Mouse (Mus musculus): Measurements from ENCODE around the gene Olfr314. TPM values are rescaled to one million over a fixed set of nuclear protein-coding genes. Genes with fewer than 3 reads are reported as not detected.

Olfr314 gene
- total RNA-seq (2023) = not detected in 2 replicates

GRCm38 (mm10) chr11:58782480-58783089 lies at the start of gene Olfr314:
Gene Olfr314, plus strand, starts transcription at chr11:58782952.

GRCm38 (mm10) chr11:58738792-58739262 lies 43.9 kb upstream of the Olfr314 start, which contains the start of gene Olfr317:
Gene Olfr317, minus strand, starts transcription at chr11:58739212.

DNA sequence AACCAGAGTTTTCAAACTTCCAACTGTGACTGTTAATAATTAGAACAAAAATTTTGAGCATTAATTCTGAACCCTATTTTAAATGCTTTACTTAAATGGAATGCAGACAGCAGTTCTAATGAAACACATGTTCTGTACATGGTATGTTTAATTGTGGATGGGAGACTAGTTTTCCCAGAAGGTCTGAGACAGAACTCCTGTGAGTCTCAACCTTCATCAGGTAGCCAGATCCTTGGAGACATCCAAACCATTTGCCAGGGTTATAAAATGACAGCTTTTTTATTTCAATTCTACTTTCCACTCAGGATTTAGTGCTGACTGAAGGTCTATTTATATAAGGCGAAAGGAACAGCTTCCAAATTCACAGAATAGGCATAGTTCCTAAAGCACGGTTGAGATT lies 30.3 kb upstream of the Olfr314 start, which contains the start of gene Olfr316:
Olfr316 (plus strand) TSS at position 301 of the 400 bp plus-strand sequence.

DNA sequence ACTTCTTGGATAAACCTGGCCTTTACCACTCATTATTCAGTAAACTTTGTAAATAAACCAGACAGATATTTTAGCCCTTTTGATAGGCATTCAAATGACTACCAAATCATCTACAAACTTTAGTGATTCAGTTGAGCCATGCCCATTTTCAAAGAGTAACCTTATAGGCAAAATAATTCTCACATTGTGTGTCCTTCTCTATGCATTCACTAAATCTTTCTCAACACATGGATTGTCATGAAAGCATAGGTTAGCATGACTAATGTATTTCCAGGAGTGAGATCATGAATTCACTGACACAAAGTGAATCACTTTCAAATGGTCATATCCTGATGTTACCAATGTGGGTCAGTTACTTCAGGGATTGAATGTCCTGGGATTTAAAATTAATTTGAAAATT lies 9.9 kb upstream of the Olfr314 start, which contains the start of gene Olfr315:
Olfr315 (plus strand) TSS at position 301 of the 400 bp plus-strand sequence.

GRCm38 (mm10) chr11:58801558-58802228 lies 18.9 kb downstream of the Olfr314 start, which contains the start of gene Fam183b:
Gene Fam183b, minus strand, starts transcription at chr11:58801960.

DNA sequence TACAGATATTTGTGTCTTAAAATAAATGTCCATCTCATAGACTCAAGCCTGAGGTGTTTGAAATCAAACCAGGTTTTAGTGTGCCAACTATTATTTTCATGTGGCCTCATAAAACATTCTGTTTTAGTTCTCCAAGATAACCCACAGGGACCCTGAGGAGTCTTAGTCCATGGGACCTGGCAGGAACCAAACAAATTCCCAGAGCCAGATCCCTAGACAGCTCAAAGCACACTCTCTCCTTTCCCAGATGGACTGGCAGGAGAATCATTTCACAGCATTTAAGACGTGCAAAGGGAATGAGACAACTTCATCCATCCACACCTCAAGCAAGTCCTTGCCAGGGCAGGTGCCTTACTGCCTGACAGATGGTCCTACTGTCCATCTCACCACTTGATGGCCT lies 31.9 kb downstream of the Olfr314 start, which contains the start of gene Olfr313:
Olfr313 (plus strand) TSS at position 301 of the 400 bp plus-strand sequence.

DNA sequence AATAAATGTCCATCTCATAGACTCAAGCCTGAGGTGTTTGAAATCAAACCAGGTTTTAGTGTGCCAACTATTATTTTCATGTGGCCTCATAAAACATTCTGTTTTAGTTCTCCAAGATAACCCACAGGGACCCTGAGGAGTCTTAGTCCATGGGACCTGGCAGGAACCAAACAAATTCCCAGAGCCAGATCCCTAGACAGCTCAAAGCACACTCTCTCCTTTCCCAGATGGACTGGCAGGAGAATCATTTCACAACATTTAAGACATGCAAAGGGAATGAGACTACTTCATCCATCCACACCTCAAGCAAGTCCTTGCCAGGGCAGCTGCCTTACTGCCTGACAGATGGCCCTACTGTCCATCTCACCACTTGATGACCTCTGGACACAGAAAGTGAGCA lies 46.2 kb downstream of the Olfr314 start, which contains the start of gene Olfr312:
Olfr312 (plus strand) TSS at position 301 of the 400 bp plus-strand sequence.

Other genes with a start within 250 kb of the Olfr314 start
- gene Olfr330, start 248.1 kb upstream of the Olfr314 start, total RNA-seq (2023) = not detected in 2 replicates
- not detected in 2 replicates for gene Olfr329-ps, start 236.5 kb upstream of the Olfr314 start, total RNA-seq (2023)
- gene Olfr328, start 227.3 kb upstream of the Olfr314 start, total RNA-seq (2023) = 0.18 and 0.32 TPM in 2 replicates
- gene Olfr224, start 212.4 kb upstream of the Olfr314 start, total RNA-seq (2023) = not detected in 2 replicates
- not detected in 2 replicates for gene Olfr325, start 205.2 kb upstream of the Olfr314 start, total RNA-seq (2023)
- not detected in 2 replicates for gene Olfr324, start 187.8 kb upstream of the Olfr314 start, total RNA-seq (2023)
- gene 2210407C18Rik, start 166.9 kb upstream of the Olfr314 start, total RNA-seq (2023) = not detected in 2 replicates
- gene Olfr323, start 152.5 kb upstream of the Olfr314 start, total RNA-seq (2023) = not detected in 2 replicates
- gene Trim58, start 142.5 kb upstream of the Olfr314 start, total RNA-seq (2023) = 0.29 and 0.41 TPM in 2 replicates
- not detected in 2 replicates for gene Olfr322, start 124.2 kb upstream of the Olfr314 start, total RNA-seq (2023)
- gene Olfr320, start 101.9 kb upstream of the Olfr314 start, total RNA-seq (2023) = not detected in 2 replicates
- not detected in 2 replicates for gene Olfr319, start 83.8 kb upstream of the Olfr314 start, total RNA-seq (2023)
- gene Olfr318, start 58.9 kb upstream of the Olfr314 start, total RNA-seq (2023) = 0.13 and 0.25 TPM in 2 replicates
- gene Olfr317, start 43.7 kb upstream of the Olfr314 start, total RNA-seq (2023) = not detected in 2 replicates
- gene Olfr316, start 30.2 kb upstream of the Olfr314 start, total RNA-seq (2023) = not detected in 2 replicates
- not detected in 2 replicates for gene Olfr315, start 9.8 kb upstream of the Olfr314 start, total RNA-seq (2023)
- not detected in 2 replicates for gene Fam183b, start 19.0 kb downstream of the Olfr314 start, total RNA-seq (2023)
- gene Olfr313, start 32.0 kb downstream of the Olfr314 start, total RNA-seq (2023) = not detected in 2 replicates
- gene Olfr312, start 46.3 kb downstream of the Olfr314 start, total RNA-seq (2023) = not detected in 2 replicates
- not detected in 2 replicates for gene Olfr311, start 56.3 kb downstream of the Olfr314 start, total RNA-seq (2023)
- 0.52 and 1.7 TPM in 2 replicates for gene Gm12258, start 64.2 kb downstream of the Olfr314 start, total RNA-seq (2023)
- gene 2810021J22Rik, start 84.3 kb downstream of the Olfr314 start, total RNA-seq (2023) = 3.0 and 3.5 TPM in 2 replicates
- gene Zfp39, start 121.3 kb downstream of the Olfr314 start, total RNA-seq (2023) = 3.9 and 4.2 TPM in 2 replicates
- gene Btnl10, start 135.0 kb downstream of the Olfr314 start, total RNA-seq (2023) = 0.63 and 1.7 TPM in 2 replicates
- gene Rnf187, start 156.0 kb downstream of the Olfr314 start, total RNA-seq (2023) = 35.2 and 45.4 TPM in 2 replicates
- 6.9 and 10.3 TPM in 2 replicates for gene Hist3h2ba, start 166.0 kb downstream of the Olfr314 start, total RNA-seq (2023)
- gene Hist3h2a, start 171.7 kb downstream of the Olfr314 start, total RNA-seq (2023) = 26.3 and 37.6 TPM in 2 replicates
- gene Trim17, start 171.7 kb downstream of the Olfr314 start, total RNA-seq (2023) = 0.14 TPM in 1 of 2 replicates, not detected in the other
- 56.4 and 85.0 TPM in 2 replicates for gene Trim11, start 195.1 kb downstream of the Olfr314 start, total RNA-seq (2023)